Mouse (Mus musculus) hindbrain, embryonic 11.5 days (tissue): Measurements from ENCODE around the gene Kdm3a. TPM values are rescaled to one million over a fixed set of nuclear protein-coding genes. Genes with fewer than 3 reads are reported as not detected.

Source experiments
- ATAC-seq: fragments of 200-750 bp; cut with Nextera tagmentation; 2 replicates; pipeline ENCODE4 v1.8.0; 2017; ENCODE audit warnings: mild to moderate bottlenecking, moderate TSS enrichment, moderate library complexity; ENCODE audit not compliant: low FRiP score
- DNase-seq: peaks from one replicate; pipeline ENCODE4 v3.0.0-alpha.2; 2015; ENCODE audit warnings: low spot score
- H3K27ac ChIP-seq: fragments of 300-500 bp; sonication (generic); 2 replicates; pipeline ENCODE4 v1.5.1; 2014; ENCODE audit warnings: mild to moderate bottlenecking, low read depth, low read length
- H3K27me3 ChIP-seq: fragments of 300-500 bp; sonication (generic); 2 replicates; pipeline ENCODE4 v1.6.1; 2014; ENCODE audit warnings: mild to moderate bottlenecking, low read length, moderate library complexity, mixed read lengths; ENCODE audit not compliant: control insufficient read depth, insufficient read depth
- H3K36me3 ChIP-seq: fragments of 300-500 bp; sonication (generic); 2 replicates; pipeline ENCODE4 v1.6.1; 2014; ENCODE audit warnings: mild to moderate bottlenecking, low read length, moderate library complexity, mixed read lengths; ENCODE audit not compliant: control insufficient read depth, insufficient read depth
- H3K4me1 ChIP-seq: fragments of 300-500 bp; sonication (generic); replicated peaks from 2 replicates; pipeline ENCODE4 v1.6.1; 2014; ENCODE audit warnings: low read length, mixed read lengths; ENCODE audit not compliant: control insufficient read depth, insufficient read depth
- H3K4me2 ChIP-seq: fragments of 300-500 bp; sonication (generic); replicated peaks from 2 replicates; pipeline ENCODE4 v1.6.1; 2014; ENCODE audit warnings: mild to moderate bottlenecking, low read depth, low read length
- H3K4me3 ChIP-seq: fragments of 300-500 bp; sonication (generic); 2 replicates; pipeline ENCODE4 v1.5.1; 2014; ENCODE audit warnings: low read depth, low read length
- H3K9ac ChIP-seq: fragments of 300-500 bp; sonication (generic); 2 replicates; pipeline ENCODE4 v1.6.1; 2014; ENCODE audit warnings: low read depth, low read length
- H3K9me3 ChIP-seq: fragments of 300-500 bp; sonication (generic); 2 replicates; pipeline ENCODE4 v1.6.1; 2016; ENCODE audit warnings: low read length; ENCODE audit not compliant: control insufficient read depth
- WGBS: fragments of 180-500 bp; shearing (Covaris S2); extraction: QIAGEN DNeasy Blood & Tissue Kit; methylation state at CpG from one replicate; pipeline ENCODE4 v1.1.7; 2014; 5-methylcytosine and 5-hydroxymethylcytosine counted together
- polyA plus RNA-seq: library from polyadenylated mRNA; unstranded; fragments of >200 nt; fragmentation: Nextera tagmentation; extraction: Ambion mirVana; gene quantifications from 2 replicates; pipeline ENCODE4 v1.2.1, GENCODE M21; 2014

Kdm3a gene
- 69.5 and 69.8 TPM in 2 replicates for polyA plus RNA-seq

- H3K27ac ChIP-seq, result peak within 1 kb of the TSS; percentile 99
- H3K9ac ChIP-seq, result peak within 1 kb of the TSS; percentile 86
- peaks cover 3% of the 10 kb centered on the region; the same call in 1 of the 2 replicates for H3K36me3 ChIP-seq
- H3K9me3 ChIP-seq, result no peaks in the 10 kb centered on the region
- H3K4me1 ChIP-seq, result peaks cover 4% of the 10 kb centered on the region; the same call in 1 of the 2 replicates
- H3K4me2 ChIP-seq, result peak within 1 kb of the TSS; percentile 51
- DNase-seq (peak; percentile 99), ATAC-seq (peak; percentile 97)
- under 1% methylated on average over 62 of the region's 63 CpGs for WGBS
- H3K4me3 ChIP-seq, result peak within 1 kb of the TSS; percentile 69
- no peaks in the 10 kb centered on the region for H3K27me3 ChIP-seq
Measured at GRCm38 (mm10) chr6:71632829-71633662, at the start of gene Kdm3a. Gene Kdm3a (minus strand): TSS chr6:71632990.

- H3K4me2 ChIP-seq, result no peak overlapping the region
- H3K36me3 ChIP-seq, result no peaks in the 10 kb centered on the region
- no peaks in the 10 kb centered on the region for H3K4me1 ChIP-seq
- 67% methylated on average over 7 of the region's 7 CpGs for WGBS
- H3K9ac ChIP-seq, result no peak overlapping the region
- H3K9me3 ChIP-seq, result no peaks in the 10 kb centered on the region
- H3K27me3 ChIP-seq, result no peaks in the 10 kb centered on the region
- ATAC-seq (no peak), DNase-seq (peak; percentile 28)
- no peak overlapping the region for H3K27ac ChIP-seq
- no peak overlapping the region for H3K4me3 ChIP-seq
Measured at GRCm38 (mm10) chr6:71678891-71679290, 46.1 kb upstream of the Kdm3a start.

GRCm38 (mm10) chr6:71673166-71673565 is 40.4 kb upstream of the Kdm3a start:
- Histone ChIP-seq H3K4me2 (no peak overlapping the region), H3K36me3 (no peaks in the 10 kb centered on the region), H3K27ac (no peak overlapping the region), H3K4me3 (no peak overlapping the region), H3K9me3 (no peaks in the 10 kb centered on the region), H3K9ac (no peak overlapping the region), H3K27me3 (no peaks in the 10 kb centered on the region), H3K4me1 (no peaks in the 10 kb centered on the region)
- ATAC-seq (no peak), DNase-seq (no peak)
- 78% methylated on average over 2 of the region's 2 CpGs for WGBS

GRCm38 (mm10) chr6:71664511-71664910 is 31.7 kb upstream of the Kdm3a start:
- Histone ChIP-seq H3K27ac (no peak overlapping the region), H3K36me3 (no peaks in the 10 kb centered on the region), H3K27me3 (no peaks in the 10 kb centered on the region), H3K4me1 (no peaks in the 10 kb centered on the region), H3K9ac (no peak overlapping the region), H3K4me3 (no peak overlapping the region), H3K9me3 (no peaks in the 10 kb centered on the region), H3K4me2 (no peak overlapping the region)
- WGBS, result 75% methylated on average over 1 of the region's 1 CpGs
- no peak for ATAC-seq
- no peak for DNase-seq

GRCm38 (mm10) chr6:71658290-71658689 is 25.5 kb upstream of the Kdm3a start:
- Histone ChIP-seq H3K36me3 (no peaks in the 10 kb centered on the region), H3K27ac (no peak overlapping the region), H3K9me3 (no peaks in the 10 kb centered on the region), H3K4me2 (no peak overlapping the region), H3K9ac (no peak overlapping the region), H3K4me1 (no peaks in the 10 kb centered on the region), H3K27me3 (no peaks in the 10 kb centered on the region), H3K4me3 (no peak overlapping the region)
- DNase-seq, result no peak
- 87% methylated on average over 2 of the region's 2 CpGs for WGBS
- ATAC-seq, result no peak

GRCm38 (mm10) chr6:71655835-71656234 is 23.0 kb upstream of the Kdm3a start:
- Histone ChIP-seq H3K27me3 (no peaks in the 10 kb centered on the region), H3K4me2 (no peak overlapping the region), H3K27ac (no peak overlapping the region), H3K4me3 (no peak overlapping the region), H3K4me1 (no peaks in the 10 kb centered on the region), H3K9me3 (no peaks in the 10 kb centered on the region), H3K36me3 (no peaks in the 10 kb centered on the region), H3K9ac (no peak overlapping the region)
- DNase-seq, result no peak
- no peak for ATAC-seq
- WGBS, result 85% methylated on average over 3 of the region's 3 CpGs

GRCm38 (mm10) chr6:71651868-71652267 is 19.1 kb upstream of the Kdm3a start:
- Histone ChIP-seq H3K9me3 (no peaks in the 10 kb centered on the region), H3K27me3 (no peaks in the 10 kb centered on the region), H3K4me3 (no peak overlapping the region), H3K4me2 (no peak overlapping the region), H3K4me1 (no peaks in the 10 kb centered on the region), H3K27ac (no peak overlapping the region), H3K9ac (no peak overlapping the region), H3K36me3 (no peaks in the 10 kb centered on the region)
- 88% methylated on average over 2 of the region's 2 CpGs for WGBS
- ATAC-seq (no peak), DNase-seq (no peak)

- peak overlapping the region; percentile 51 for H3K4me2 ChIP-seq
- WGBS, result under 1% methylated on average over 24 of the region's 41 CpGs
- DNase-seq, result no peak
- no peak for ATAC-seq
- H3K36me3 ChIP-seq, result peaks cover 5% of the 10 kb centered on the region; the same call in 1 of the 2 replicates
- peak overlapping the region; percentile 69 for H3K4me3 ChIP-seq
- H3K9me3 ChIP-seq, result no peaks in the 10 kb centered on the region
- H3K27me3 ChIP-seq, result no peaks in the 10 kb centered on the region
- peaks cover 4% of the 10 kb centered on the region; the same call in 1 of the 2 replicates for H3K4me1 ChIP-seq
- H3K27ac ChIP-seq, result peak overlapping the region; percentile 95
- H3K9ac ChIP-seq, result peak overlapping the region; percentile 86
Measured at GRCm38 (mm10) chr6:71632486-71632828, 333 bp downstream of the Kdm3a start.
